Mouse (Mus musculus) ES-Bruce4 (cell line): Measurements from ENCODE around the gene Map3k5. TPM values are rescaled to one million over a fixed set of nuclear protein-coding genes. Genes with fewer than 3 reads are reported as not detected.

Experiments used
- H3K27ac ChIP-seq: 2 replicates; pipeline ENCODE4 v1.5.1; 2012; ENCODE audit warnings: low read length, inconsistent platforms; ENCODE audit not compliant: insufficient read depth
- H3K27me3 ChIP-seq: 2 replicates; pipeline ENCODE4 v1.6.1; 2012; ENCODE audit warnings: mild to moderate bottlenecking, low read length, inconsistent platforms; ENCODE audit not compliant: control insufficient read depth, poor library complexity, insufficient read depth, severe bottlenecking
- H3K36me3 ChIP-seq: 2 replicates; pipeline ENCODE4 v1.6.1; 2012; ENCODE audit warnings: inconsistent platforms, mild to moderate bottlenecking, low read length, moderate library complexity; ENCODE audit not compliant: control insufficient read depth, poor library complexity, insufficient read depth, severe bottlenecking
- H3K4me1 ChIP-seq: one replicate; pipeline ENCODE4 v1.8.1; 2011; ENCODE audit warnings: low read length; ENCODE audit not compliant: control insufficient read depth, insufficient read depth
- H3K4me3 ChIP-seq: 2 replicates; pipeline ENCODE4 v1.5.1; 2011; ENCODE audit warnings: low read depth, mild to moderate bottlenecking, low read length
- H3K9ac ChIP-seq: 2 replicates; pipeline ENCODE4 v1.6.1; 2012; ENCODE audit warnings: low read depth, mild to moderate bottlenecking, inconsistent platforms; ENCODE audit not compliant: poor library complexity, severe bottlenecking
- H3K9me3 ChIP-seq: replicated peaks from 2 replicates; pipeline ENCODE4 v1.6.1; 2012; ENCODE audit warnings: mild to moderate bottlenecking, low read length, inconsistent platforms; ENCODE audit not compliant: control insufficient read depth, poor library complexity, insufficient read depth, severe bottlenecking
- CTCF ChIP-seq: IDR thresholded peaks from one replicate; pipeline ENCODE4 v1.8.1; 2011; ENCODE audit warnings: low read depth, low read length
- EP300 ChIP-seq: IDR thresholded peaks from 2 replicates; pipeline ENCODE4 v1.6.1; 2011; ENCODE audit warnings: low read depth, low read length; ENCODE audit not compliant: insufficient read depth
- POLR2A ChIP-seq: IDR thresholded peaks from one replicate; pipeline ENCODE4 v1.8.1; 2011; ENCODE audit warnings: low read length; ENCODE audit not compliant: insufficient read depth
- polyA plus RNA-seq: library from polyadenylated mRNA; stranded (reverse); fragments of >200 nt; gene quantifications from 2 replicates; pipeline ENCODE4 v1.2.4, GENCODE M21; 2011; ENCODE audit warnings: low read depth; ENCODE audit not compliant: missing spikeins, insufficient read depth, insufficient read length

The Map3k5 gene
- polyA plus RNA-seq, 1 experiment: 9.7 TPM

GRCm38 (mm10) chr10:20169182-20169674 is 235.0 kb downstream of the Map3k5 start:
- Histone ChIP-seq H3K4me3 (no peak overlapping the region), H3K36me3 (no peaks in the 10 kb centered on the region; the same call in 1 of the 2 replicates), H3K27ac (no peak overlapping the region), H3K9ac (0 out of 2 replicates have a peak overlapping the region, but pooled peaks have one; percentile 13), H3K4me1 (peaks cover 5% of the 10 kb centered on the region), H3K27me3 (no peaks in the 10 kb centered on the region), H3K9me3 (0 out of 2 replicates have a peak, but pooled peaks cover 4% of the 10 kb centered on the region)
- no peak for TF ChIP-seq EP300
- no peak for TF ChIP-seq POLR2A
- TF ChIP-seq CTCF: no peak

- H3K27me3 ChIP-seq: no peaks in the 10 kb centered on the region
- no peak overlapping the region; the same call in 1 of the 2 replicates for H3K27ac ChIP-seq
- no peak overlapping the region for H3K4me3 ChIP-seq
- H3K36me3 ChIP-seq: no peaks in the 10 kb centered on the region
- H3K9me3 ChIP-seq: no peaks in the 10 kb centered on the region
- H3K9ac ChIP-seq: 0 out of 2 replicates have a peak overlapping the region, but pooled peaks have one; percentile 13
- H3K4me1 ChIP-seq: peaks cover 5% of the 10 kb centered on the region
- no peak for TF ChIP-seq EP300
- TF ChIP-seq POLR2A: no peak
- no peak for TF ChIP-seq CTCF
These were observed 235.8 kb downstream of the Map3k5 start for GRCm38 (mm10) chr10:20169927-20170604.

- Histone ChIP-seq H3K4me3 (no peak overlapping the region), H3K9ac (no peak overlapping the region)
These were observed 236.4 kb downstream of the Map3k5 start for GRCm38 (mm10) chr10:20170605-20171088.

GRCm38 (mm10) chr10:20171209-20171608 is 236.9 kb downstream of the Map3k5 start:
- H3K4me3 ChIP-seq: no peak overlapping the region
- TF ChIP-seq POLR2A (no peak), EP300 (no peak), CTCF (no peak)
- H3K9ac ChIP-seq: no peak overlapping the region
- H3K27ac ChIP-seq: no peak overlapping the region
- no peaks in the 10 kb centered on the region for H3K36me3 ChIP-seq
- H3K9me3 ChIP-seq: no peaks in the 10 kb centered on the region
- peaks cover 9% of the 10 kb centered on the region for H3K4me1 ChIP-seq
- no peaks in the 10 kb centered on the region for H3K27me3 ChIP-seq

More at GRCm38 (mm10) chr10:20170605-20171088, 236.4 kb downstream of the Map3k5 start:
- Histone ChIP-seq H3K27me3 (no peaks in the 10 kb centered on the region), H3K36me3 (no peaks in the 10 kb centered on the region), H3K27ac (no peak overlapping the region), H3K9me3 (no peaks in the 10 kb centered on the region), H3K4me1 (peaks cover 7% of the 10 kb centered on the region)
- TF ChIP-seq CTCF (peak; percentile 71), EP300 (no peak), POLR2A (no peak)

- no peak overlapping the region for H3K4me3 ChIP-seq
- no peak for TF ChIP-seq CTCF
- no peak for TF ChIP-seq EP300
- no peak for TF ChIP-seq POLR2A
- no peak overlapping the region for H3K27ac ChIP-seq
- H3K27me3 ChIP-seq: no peaks in the 10 kb centered on the region
- no peak overlapping the region for H3K9ac ChIP-seq
- H3K9me3 ChIP-seq: no peaks in the 10 kb centered on the region
- no peaks in the 10 kb centered on the region for H3K36me3 ChIP-seq
- H3K4me1 ChIP-seq: peaks cover 12% of the 10 kb centered on the region
These were observed 237.5 kb downstream of the Map3k5 start for GRCm38 (mm10) chr10:20171756-20172155.

GRCm38 (mm10) chr10:20173733-20174132 is 239.5 kb downstream of the Map3k5 start:
- no peak overlapping the region for H3K9ac ChIP-seq
- H3K4me1 ChIP-seq: peaks cover 17% of the 10 kb centered on the region
- no peak overlapping the region for H3K4me3 ChIP-seq
- TF ChIP-seq EP300 (no peak), POLR2A (no peak), CTCF (no peak)
- H3K27ac ChIP-seq: no peak overlapping the region
- no peaks in the 10 kb centered on the region for H3K9me3 ChIP-seq
- no peaks in the 10 kb centered on the region for H3K27me3 ChIP-seq
- H3K36me3 ChIP-seq: no peaks in the 10 kb centered on the region
